Mouse (Mus musculus) limb, embryonic 14.5 days (tissue): ENCODE measurements around the gene Trmt1l. TPM values are rescaled to one million over a fixed set of nuclear protein-coding genes. Genes with fewer than 3 reads are reported as not detected.
A peak's percentile ranks its signal among the peaks of the same experiment; 100 is the strongest.

Experiments
- ATAC-seq: fragments of 200-750 bp; cut with Nextera tagmentation; 2 replicates; pipeline ENCODE4 v1.8.0; 2017; ENCODE audit warnings: low read depth, moderate number of reproducible peaks, moderate TSS enrichment; ENCODE audit not compliant: low FRiP score
- DNase-seq: peaks from one replicate; pipeline ENCODE4 v3.0.0-alpha.2; 2015; ENCODE audit warnings: low spot score
- H3K27ac ChIP-seq: fragments of 300-500 bp; sonication (generic); replicated peaks from 2 replicates; pipeline ENCODE4 v1.5.1; 2014; ENCODE audit warnings: low read depth, mild to moderate bottlenecking, low read length, moderate library complexity, mixed read lengths
- H3K27me3 ChIP-seq: fragments of 300-500 bp; sonication (generic); 2 replicates; pipeline ENCODE4 v1.6.1; 2014; ENCODE audit warnings: low read length, mixed read lengths; ENCODE audit not compliant: control insufficient read depth, insufficient read depth
- H3K36me3 ChIP-seq: fragments of 300-500 bp; sonication (generic); 2 replicates; pipeline ENCODE4 v1.6.1; 2014; ENCODE audit warnings: mild to moderate bottlenecking, low read length, moderate library complexity, mixed read lengths; ENCODE audit not compliant: control insufficient read depth, insufficient read depth
- H3K4me1 ChIP-seq: fragments of 300-500 bp; sonication (generic); 2 replicates; pipeline ENCODE4 v1.6.1; 2014; ENCODE audit warnings: antibody characterized with exemption, low read length, mixed read lengths; ENCODE audit not compliant: control insufficient read depth, insufficient read depth
- H3K4me2 ChIP-seq: fragments of 300-500 bp; sonication (generic); replicated peaks from 2 replicates; pipeline ENCODE4 v1.6.1; 2014; ENCODE audit warnings: low read depth, mild to moderate bottlenecking, low read length, moderate library complexity; ENCODE audit not compliant: severe bottlenecking
- H3K4me3 ChIP-seq: fragments of 300-500 bp; sonication (generic); replicated peaks from 2 replicates; pipeline ENCODE4 v1.5.1; 2014; ENCODE audit warnings: low read length
- H3K9ac ChIP-seq: fragments of 300-500 bp; sonication (generic); 2 replicates; pipeline ENCODE4 v1.6.1; 2014; ENCODE audit warnings: mild to moderate bottlenecking, low read depth, low read length, moderate library complexity; ENCODE audit not compliant: severe bottlenecking
- H3K9me3 ChIP-seq: fragments of 300-500 bp; sonication (generic); 2 replicates; pipeline ENCODE4 v1.6.1; 2016; ENCODE audit warnings: low read length; ENCODE audit not compliant: control insufficient read depth
- POLR2A ChIP-seq: fragments of 200-500 bp; IDR thresholded peaks from 2 replicates; pipeline ENCODE4 v1.8.0; 2012; ENCODE audit warnings: inconsistent platforms, mild to moderate bottlenecking, moderate library complexity, borderline replicate concordance; ENCODE audit not compliant: insufficient read depth, insufficient read length; ENCODE audit errors: extremely low read depth
- WGBS: fragments of 180-500 bp; shearing (Covaris S2); extraction: QIAGEN DNeasy Blood & Tissue Kit; methylation state at CpG from one replicate; pipeline ENCODE4 v1.1.7; 2014; 5-methylcytosine and 5-hydroxymethylcytosine counted together
- polyA plus RNA-seq, 2 experiments: library from polyadenylated mRNA; depleted of rRNA in 1 of 2; stranded (reverse) in 1 of 2; unstranded in 1 of 2; fragments of >200 nt; fragmentation: Nextera tagmentation in 1 of 2; extraction: Ambion mirVana in 1 of 2; gene quantifications; 2 replicates each; pipeline versions ENCODE4 v1.2.1 to v1.2.3; 2012 to 2014

Trmt1l gene
- polyA plus RNA-seq, 2 experiments = 33.8 to 34.2 TPM

DNA sequence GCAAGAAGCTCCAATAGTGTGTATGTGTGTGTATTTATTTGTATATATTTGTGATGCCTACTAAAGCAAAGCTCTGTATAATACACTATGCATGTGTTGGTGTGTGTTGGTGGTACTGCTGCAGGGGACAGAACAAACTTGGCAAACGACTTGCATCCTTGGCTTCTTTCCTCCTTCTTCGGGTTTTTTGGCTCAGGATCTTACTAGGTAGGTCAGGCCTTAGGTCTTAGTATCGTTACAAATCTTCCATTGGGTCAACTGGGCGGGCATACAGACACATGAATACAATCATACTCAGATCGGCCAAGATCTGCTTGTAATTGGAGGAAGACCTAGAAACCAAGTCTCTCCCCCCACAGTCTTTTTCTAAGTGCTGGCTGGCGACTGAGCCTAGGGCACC is 66.4 kb downstream of the Trmt1l start:
- Histone ChIP-seq H3K27me3 (no peaks in the 10 kb centered on the region), H3K4me3 (no peak overlapping the region), H3K9me3 (no peaks in the 10 kb centered on the region), H3K36me3 (no peaks in the 10 kb centered on the region), H3K9ac (no peak overlapping the region), H3K4me2 (no peak overlapping the region), H3K4me1 (peaks cover 26% of the 10 kb centered on the region), H3K27ac (no peak overlapping the region)
- WGBS = 68% methylated on average over 6 of the region's 6 CpGs
- no peak for DNase-seq
- no peak for TF ChIP-seq POLR2A
- ATAC-seq = no peak

- Histone ChIP-seq H3K27me3 (no peaks in the 10 kb centered on the region), H3K4me1 (peaks cover 26% of the 10 kb centered on the region), H3K4me3 (no peak overlapping the region), H3K9ac (no peak overlapping the region), H3K4me2 (no peak overlapping the region), H3K27ac (no peak overlapping the region), H3K9me3 (no peaks in the 10 kb centered on the region), H3K36me3 (no peaks in the 10 kb centered on the region)
- 93% methylated on average over 2 of the region's 2 CpGs for WGBS
- TF ChIP-seq POLR2A = no peak
- ATAC-seq (no peak), DNase-seq (no peak)
Measured at GRCm38 (mm10) chr1:151495635-151496285, 67.4 kb downstream of the Trmt1l start.

GRCm38 (mm10) chr1:151497028-151497427 is 68.7 kb downstream of the Trmt1l start:
- no peaks in the 10 kb centered on the region for H3K9me3 ChIP-seq
- ATAC-seq (no peak), DNase-seq (no peak)
- peaks cover 23% of the 10 kb centered on the region for H3K4me1 ChIP-seq
- H3K36me3 ChIP-seq = no peaks in the 10 kb centered on the region
- H3K27me3 ChIP-seq = no peaks in the 10 kb centered on the region
- H3K9ac ChIP-seq = no peak overlapping the region
- no peak overlapping the region for H3K4me2 ChIP-seq
- WGBS = 85% methylated on average over 8 of the region's 8 CpGs
- TF ChIP-seq POLR2A = no peak
- no peak overlapping the region for H3K27ac ChIP-seq
- H3K4me3 ChIP-seq = no peak overlapping the region

GRCm38 (mm10) chr1:151497942-151498341 is 69.6 kb downstream of the Trmt1l start:
- H3K4me1 ChIP-seq = peaks cover 23% of the 10 kb centered on the region
- no peak for DNase-seq
- 75% methylated on average over 2 of the region's 2 CpGs for WGBS
- TF ChIP-seq POLR2A = no peak
- H3K9me3 ChIP-seq = no peaks in the 10 kb centered on the region
- H3K4me3 ChIP-seq = no peak overlapping the region
- H3K27ac ChIP-seq = no peak overlapping the region
- ATAC-seq = no peak
- H3K9ac ChIP-seq = no peak overlapping the region
- H3K27me3 ChIP-seq = no peaks in the 10 kb centered on the region
- H3K4me2 ChIP-seq = no peak overlapping the region
- H3K36me3 ChIP-seq = no peaks in the 10 kb centered on the region

DNA sequence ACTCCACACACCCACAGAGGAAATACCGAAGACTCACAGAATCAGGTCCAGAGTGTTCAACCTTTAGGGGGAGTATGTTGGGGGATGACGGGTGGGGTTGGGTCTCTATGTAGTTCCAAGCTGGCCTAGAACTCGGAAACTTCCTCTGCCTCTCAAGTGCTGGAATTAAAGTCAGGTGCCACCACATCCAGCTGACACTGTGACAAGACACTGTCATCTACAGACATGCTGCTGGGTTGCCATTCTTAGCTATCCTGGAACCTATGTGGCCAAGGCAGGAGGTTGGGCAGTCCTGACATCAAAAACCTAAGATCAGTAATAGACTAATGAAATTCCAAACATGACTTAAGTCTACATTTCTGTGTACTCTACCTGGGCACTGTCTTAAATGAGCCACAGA is 70.0 kb downstream of the Trmt1l start:
- H3K4me2 ChIP-seq = peak overlapping the region; percentile 41
- no peak for TF ChIP-seq POLR2A
- no peak overlapping the region for H3K9ac ChIP-seq
- no peak overlapping the region for H3K27ac ChIP-seq
- H3K27me3 ChIP-seq = no peaks in the 10 kb centered on the region
- H3K36me3 ChIP-seq = no peaks in the 10 kb centered on the region
- H3K4me1 ChIP-seq = peaks cover 23% of the 10 kb centered on the region
- ATAC-seq (no peak), DNase-seq (no peak)
- H3K4me3 ChIP-seq = no peak overlapping the region
- no peaks in the 10 kb centered on the region for H3K9me3 ChIP-seq
- 82% methylated on average over 3 of the region's 3 CpGs for WGBS

DNA sequence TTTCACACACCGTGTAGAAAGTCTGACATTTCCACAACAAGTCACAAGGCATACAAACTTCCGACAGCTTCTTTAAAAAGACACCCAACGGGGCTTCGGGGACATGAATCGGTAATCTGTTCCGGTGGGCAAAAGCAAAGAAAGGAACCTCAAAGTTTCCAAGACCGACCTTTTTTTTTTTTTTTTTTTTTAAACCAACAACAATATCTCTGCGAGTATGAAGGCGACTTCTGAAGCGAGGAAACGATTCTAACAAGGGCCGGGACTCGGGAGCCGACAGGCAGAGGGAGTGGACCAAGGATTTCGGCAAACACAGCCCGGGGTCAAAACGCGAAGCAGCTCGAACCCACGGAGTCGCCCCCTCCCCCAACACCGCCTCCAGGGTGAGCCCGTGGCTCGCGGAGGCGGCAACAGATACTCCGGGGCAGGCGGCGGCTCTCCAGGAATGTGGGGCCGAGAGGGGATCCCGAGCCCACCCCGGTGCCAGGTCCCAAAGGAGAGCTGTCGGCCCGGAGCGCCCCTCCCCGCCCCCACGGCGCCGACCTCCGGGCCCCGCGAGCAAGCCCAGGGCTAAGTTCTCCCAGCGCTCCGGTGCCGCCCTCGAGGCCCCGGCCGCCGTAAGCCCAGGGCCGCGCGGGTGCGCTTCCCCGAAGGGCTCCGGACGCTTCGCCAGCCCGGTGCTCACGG is 71.6 kb downstream of the Trmt1l start:
- DNase-seq = peak; percentile 23
- Histone ChIP-seq H3K9ac (peak overlapping the region; percentile 97), H3K4me1 (peaks cover 19% of the 10 kb centered on the region), H3K4me3 (peak overlapping the region; percentile 93), H3K27me3 (no peaks in the 10 kb centered on the region), H3K9me3 (no peaks in the 10 kb centered on the region), H3K27ac (peak overlapping the region; percentile 97), H3K4me2 (peak overlapping the region; percentile 52), H3K36me3 (no peaks in the 10 kb centered on the region)
- no peak for TF ChIP-seq POLR2A
- peak; percentile 20 for ATAC-seq
- under 1% methylated on average over 36 of the region's 59 CpGs for WGBS
